Mouse (Mus musculus) Patski (cell line): ENCODE results near the gene Tmem97. TPM values are rescaled to one million over a fixed set of nuclear protein-coding genes. Genes with fewer than 3 reads are reported as not detected.

Experiments
- ATAC-seq: fragments of 100-300 bp; one replicate; pipeline ENCODE4 v1.8.0; 2021
- CTCF ChIA-PET: fragments of 350-600 bp; sonication (Branson Sonifier 250); formaldehyde crosslinking; loops from one replicate; lab custom pipeline; 2022; ENCODE audit warnings: inconsistent platforms; lab: Charles Lee
- POLR2A ChIA-PET: fragments of 350-600 bp; sonication (Branson Sonifier 250); formaldehyde crosslinking; loops from one replicate; lab custom pipeline; 2022; ENCODE audit warnings: antibody characterized with exemption, inconsistent platforms; lab: Charles Lee
- DNase-seq: peaks from one replicate; pipeline ENCODE4 v3.0.0-alpha.2; 2011; ENCODE audit warnings: low read depth, low spot score
- H3K27me3 ChIP-seq: fragments of 371-371 bp; one replicate; pipeline ENCODE4 v1.5.1; 2021
- CTCF ChIP-seq: fragments of 100-300 bp; IDR thresholded peaks from one replicate; pipeline ENCODE4 v1.5.1; 2021
- in situ Hi-C: fragments of 300-500 bp; cut with MboI; formaldehyde crosslinking; loops from 3 replicates; pipeline ENCODE4 v1.11.1; 2018; ENCODE audit warnings: low pct_unique_long_range_greater_than_20kb, mixed read lengths
- polyA plus RNA-seq: library from polyadenylated mRNA; unstranded; gene quantifications from one replicate; pipeline ENCODE4 v1.2.3, GENCODE M21; 2021

Gene Tmem97
- polyA plus RNA-seq, 1 experiment from 2014 or later: 19.1 TPM

- DNase-seq (no peak), ATAC-seq (no peak)
- H3K27me3 ChIP-seq: peaks cover 52% of the 10 kb centered on the region
- ChIA-PET POLR2A (no interaction called here), CTCF (interaction anchor here (1.0 to 1.4 kb wide), 2 partner anchors 10 to 46 kb away, joined by 3 to 6 read pairs; no protein-coding TSS in a partner anchor)
- TF ChIP-seq CTCF: no peak
- in situ Hi-C loops: no loop called here
Measured at GRCm38 (mm10) chr11:78499543-78499942, 51.0 kb downstream of the Tmem97 start.

- POLR2A ChIA-PET: no interaction called here
Measured at GRCm38 (mm10) chr11:78499004-78499403, 51.6 kb downstream of the Tmem97 start, which contains the start of gene Vtn. Gene Vtn, plus strand, starts transcription at chr11:78499091.

GRCm38 (mm10) chr11:78497544-78498522 is 52.7 kb downstream of the Tmem97 start, which contains the start of gene Sarm1:
Gene Sarm1, minus strand, starts transcription at chr11:78497754.
- no peak for TF ChIP-seq CTCF
- POLR2A ChIA-PET: interaction anchor here (0.6 to 1.6 kb wide), 3 partner anchors 9 to 431 kb away, joined by 3 to 6 read pairs (median 5); partner anchors contain the start of gene Slc46a1
- CTCF ChIA-PET: interaction anchor here (1.2 to 1.4 kb wide), 2 partner anchors 12 to 13 kb away, joined by 5 to 6 read pairs; no protein-coding TSS in a partner anchor
- H3K27me3 ChIP-seq: peaks cover 57% of the 10 kb centered on the region
- ATAC-seq (peak; percentile 84), DNase-seq (no peak)
- in situ Hi-C loops: no loop called here

More at GRCm38 (mm10) chr11:78499004-78499403, 51.6 kb downstream of the Tmem97 start, which contains the start of gene Vtn:
- ATAC-seq (no peak), DNase-seq (no peak)
- CTCF ChIA-PET: interaction anchor here (1.0 to 1.4 kb wide), 2 partner anchors 11 to 47 kb away, joined by 3 to 6 read pairs; no protein-coding TSS in a partner anchor
- in situ Hi-C loops: no loop called here
- no peak for TF ChIP-seq CTCF
- H3K27me3 ChIP-seq: peaks cover 57% of the 10 kb centered on the region

- CTCF ChIA-PET: interaction anchor here (1.2 kb wide), 1 partner anchor 13 kb away, joined by 5 read pairs; no protein-coding TSS in a partner anchor
- H3K27me3 ChIP-seq: peaks cover 57% of the 10 kb centered on the region
- in situ Hi-C loops: no loop called here
- DNase-seq: no peak
- ATAC-seq: peak; percentile 45
- TF ChIP-seq CTCF: no peak
- POLR2A ChIA-PET: interaction anchor here (0.6 to 1.6 kb wide), 3 partner anchors 8 to 432 kb away, joined by 3 to 6 read pairs (median 5); partner anchors contain the start of gene Slc46a1
Measured at GRCm38 (mm10) chr11:78497071-78497541, 53.5 kb downstream of the Tmem97 start.

GRCm38 (mm10) chr11:78495904-78496303 is 54.7 kb downstream of the Tmem97 start:
- peaks cover 54% of the 10 kb centered on the region for H3K27me3 ChIP-seq

More at GRCm38 (mm10) chr11:78495904-78496303, 54.7 kb downstream of the Tmem97 start:
- no peak for DNase-seq
- ChIA-PET CTCF (interaction anchor here (1.1 kb wide), 1 partner anchor 43 kb away, joined by 3 read pairs; no protein-coding TSS in a partner anchor), POLR2A (interaction anchor here (0.6 kb wide), 1 partner anchor 12 kb away, joined by 3 read pairs; no protein-coding TSS in a partner anchor)
- TF ChIP-seq CTCF: no peak
- no peak for ATAC-seq
- in situ Hi-C loops: no loop called here

Other genes with a start within 250 kb of the Tmem97 start
- gene Spag5, start 249.2 kb downstream of the Tmem97 start, polyA plus RNA-seq: 45.2 TPM
- gene Aldoc, start 227.8 kb downstream of the Tmem97 start, polyA plus RNA-seq: 0.32 TPM
- 96.5 TPM for gene Pigs, start 222.4 kb downstream of the Tmem97 start, polyA plus RNA-seq
- gene Unc119, start 207.3 kb downstream of the Tmem97 start, polyA plus RNA-seq: 55.0 TPM
- gene Foxn1, start 164.2 kb downstream of the Tmem97 start, polyA plus RNA-seq: 0.37 TPM
- gene Slc13a2, start 128.6 kb downstream of the Tmem97 start, polyA plus RNA-seq: 1.1 TPM
- gene Slc46a1, start 85.1 kb downstream of the Tmem97 start, polyA plus RNA-seq: 15.6 TPM
- 1.4 TPM for gene Sarm1, start 53.0 kb downstream of the Tmem97 start, polyA plus RNA-seq
- not detected for gene Vtn, start 51.7 kb downstream of the Tmem97 start, polyA plus RNA-seq
- gene Sebox, start 47.3 kb downstream of the Tmem97 start, polyA plus RNA-seq: not detected
- gene Tmem199, start 38.6 kb downstream of the Tmem97 start, polyA plus RNA-seq: 48.0 TPM
- 148 TPM for gene Poldip2, start 38.6 kb downstream of the Tmem97 start, polyA plus RNA-seq
- gene Tnfaip1, start 14.4 kb downstream of the Tmem97 start, polyA plus RNA-seq: 68.3 TPM
- gene Ift20, start 14.4 kb downstream of the Tmem97 start, polyA plus RNA-seq: 77.8 TPM
- 22.7 TPM for gene Nlk, start 146.6 kb upstream of the Tmem97 start, polyA plus RNA-seq
- 26.9 TPM for gene Ccnq, start 201.0 kb upstream of the Tmem97 start, polyA plus RNA-seq